Mouse (Mus musculus) myocyte (in vitro differentiated cells): ENCODE results near the gene Cdkn2aipnl.

ENCODE experiments used
- CEBPB ChIP-seq: IDR thresholded peaks from 2 replicates; pipeline ENCODE4 v1.6.1; 2011; ENCODE audit warnings: mild to moderate bottlenecking, moderate library complexity; ENCODE audit not compliant: poor library complexity, insufficient read depth, severe bottlenecking
- E2F4 ChIP-seq: IDR thresholded peaks from one replicate; pipeline ENCODE4 v1.6.1; 2011; ENCODE audit warnings: mild to moderate bottlenecking, control low read depth, moderate library complexity; ENCODE audit not compliant: insufficient read depth
- MYOG ChIP-seq, 3 experiments: IDR thresholded peaks; one replicate each; pipeline ENCODE4 v1.6.1; 2011; ENCODE audit warnings: control low read depth in 2 of 3, low read depth in 2 of 3, mild to moderate bottlenecking in 2 of 3; ENCODE audit not compliant: insufficient read length in 2 of 3, control insufficient read depth in 1 of 3, insufficient read depth in 1 of 3
- POLR2A ChIP-seq: IDR thresholded peaks from one replicate; pipeline ENCODE4 v1.6.1; 2011; ENCODE audit warnings: low read depth, mild to moderate bottlenecking, control low read depth, moderate library complexity; ENCODE audit not compliant: insufficient read length
- POLR2AphosphoS2 ChIP-seq: IDR thresholded peaks from one replicate; pipeline ENCODE4 v1.6.1; 2011; ENCODE audit warnings: low read depth, control low read depth; ENCODE audit not compliant: insufficient read length
- REST ChIP-seq: IDR thresholded peaks from one replicate; pipeline ENCODE4 v1.6.1; 2011; ENCODE audit warnings: mild to moderate bottlenecking, control low read depth, moderate library complexity; ENCODE audit not compliant: insufficient read depth, insufficient read length
- TCF3 ChIP-seq: IDR thresholded peaks from one replicate; pipeline ENCODE4 v1.6.1; 2011; ENCODE audit warnings: low read depth, control low read depth; ENCODE audit not compliant: insufficient read length
- USF1 ChIP-seq: IDR thresholded peaks from one replicate; pipeline ENCODE4 v1.6.1; 2011; ENCODE audit warnings: low read depth, mild to moderate bottlenecking, control low read depth, moderate library complexity

GRCm38 (mm10) chr11:51960061-51960460, 7.4 kb upstream of the Cdkn2aipnl start:
- no peak for TF ChIP-seq MYOG (IDR thresholded peaks at IDR 0.05; ENCODE audit: control insufficient read depth in 1 of 3, insufficient read depth in 1 of 3, insufficient read length in 2 of 3, low read depth in 2 of 3)
- no peak for TF ChIP-seq POLR2A
- TF ChIP-seq E2F4 = no peak
- TF ChIP-seq CEBPB = no peak
- TF ChIP-seq TCF3 = no peak
- no peak for TF ChIP-seq REST
- TF ChIP-seq POLR2AphosphoS2 = no peak
- TF ChIP-seq USF1 = no peak
